ENCODE assay signal across 8 mouse cellular contexts in genomic region chr13:106760232-106760875, GRCm38 (mm10).
DNase-seq lines count a peak whose midpoint lies in the region; ATAC-seq and TF ChIP-seq lines count a peak whose summit lies in the region.

No protein-coding gene starts in this region.

- DNase-seq in cerebellum, postnatal 14 days: peak; percentile 41 to 46
- peak; percentile 52 to 85 for DNase-seq in adrenal gland, adult (ENCODE audit: inconsistent age in 2 of 2, low spot score in 1 of 2)
- DNase-seq in heart, embryonic 10.5 days (ENCODE audit: low spot score): no peak
- peak; percentile 53 to 77 for DNase-seq in kidney, postnatal 25 days
- DNase-seq in mesoderm, embryonic 11.5 days (ENCODE audit: low read depth, low spot score): peak; percentile 18
- no peak for DNase-seq in urinary bladder, adult 18-20 months (ENCODE audit: low spot score in 2 of 2)
- DNase-seq in left cerebral cortex, adult 2 months (ENCODE audit: extremely low spot score in 1 of 2, low spot score in 2 of 2): no peak

- no peaks in the 10 kb centered on the region for H3K27me3 ChIP-seq in heart, embryonic 10.5 days (ENCODE audit: insufficient read depth, poor library complexity, severe bottlenecking)

- H3K4me1 ChIP-seq in heart, embryonic 10.5 days: peaks cover 12% of the 10 kb centered on the region; the same call in 1 of the 2 replicates

- H3K27ac ChIP-seq in heart, embryonic 10.5 days: peak overlapping the region; percentile 23; the same call in 1 of the 2 replicates
- H3K27ac ChIP-seq in left cerebral cortex, adult 2 months: no peak overlapping the region

- 47% methylated on average over 14 of the region's 14 CpGs for WGBS in heart, embryonic 10.5 days

- ATAC-seq in cerebellum, adult (ENCODE audit: insufficient number of reproducible peaks, low FRiP score, low TSS enrichment): no peak

- H3K36me3 ChIP-seq in heart, embryonic 10.5 days: no peaks in the 10 kb centered on the region

- no peaks in the 10 kb centered on the region for H3K9me3 ChIP-seq in heart, embryonic 10.5 days

- intact Hi-C loops in left cerebral cortex, adult 2 months (cut with DNase I): no loop called here

- H3K4me3 ChIP-seq in heart, embryonic 10.5 days: no peak overlapping the region
- H3K4me3 ChIP-seq in left cerebral cortex, adult 2 months: no peak overlapping the region

- TF ChIP-seq CTCF in left cerebral cortex, adult 2 months (IDR thresholded peaks at IDR 0.05): no peak

Comparison
In these comparisons a context has a peak if more than half of its experiments do, and no peak if none do; other contexts are left out.
1. DNase-seq: peak in cerebellum, postnatal 14 days (2 of 2), adrenal gland, adult (2 of 2), kidney, postnatal 25 days (2 of 2) and mesoderm, embryonic 11.5 days (single experiment); none in heart, embryonic 10.5 days (single experiment), urinary bladder, adult 18-20 months (0 of 2) and left cerebral cortex, adult 2 months (0 of 2).